Mouse (Mus musculus): ENCODE measurements around the gene Actl6b.
"Not testable (repeated sequence)": the region's sequence is repeated elsewhere in the genome, so short reads cannot be mapped to it uniquely, and the experiment has no call there.

The Actl6b gene

DNA sequence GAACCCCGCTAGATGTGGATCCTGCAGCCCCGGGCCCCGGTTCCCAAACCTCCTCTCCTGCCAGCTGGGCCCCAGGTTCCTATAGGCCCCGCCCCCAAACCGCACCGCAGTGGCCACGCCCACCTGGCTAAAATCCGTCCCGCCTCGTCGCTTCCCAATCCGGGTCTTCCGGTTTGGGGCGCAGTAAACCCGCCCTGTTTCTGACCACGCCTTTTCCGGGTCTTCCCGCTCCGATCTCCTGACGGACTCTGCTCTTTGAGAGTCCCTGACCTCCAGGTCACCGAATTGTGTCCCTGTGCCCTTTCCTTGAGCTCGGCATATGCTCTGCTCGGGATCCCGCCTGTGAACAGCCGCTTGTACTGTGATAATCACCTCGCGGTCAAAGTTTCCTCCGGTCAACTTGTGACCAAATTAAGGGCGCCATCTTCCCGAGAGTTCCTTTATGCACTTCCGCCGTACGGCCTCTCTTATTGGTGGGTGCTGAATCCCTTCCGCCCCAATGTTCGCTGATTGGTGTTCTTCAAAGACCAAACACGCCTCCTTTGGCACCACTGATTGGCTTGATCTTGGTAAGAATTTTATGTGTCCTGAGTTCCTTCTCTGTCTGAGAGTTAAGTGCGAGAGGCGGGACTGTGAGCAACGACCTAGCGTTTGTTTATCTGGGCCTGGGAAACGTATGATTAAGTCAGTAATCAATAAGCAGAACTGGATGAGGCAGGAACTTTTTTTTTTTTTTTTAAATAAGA is 47.5 kb downstream of the Actl6b start, which contains the start of gene Mospd3:
TSS of gene Mospd3 (minus strand) at position 440 of the 746 bp plus-strand sequence.
- DNase-seq (ENCODE audit: low spot score in 2 of 2), result peak; percentile 95 to 96

DNA sequence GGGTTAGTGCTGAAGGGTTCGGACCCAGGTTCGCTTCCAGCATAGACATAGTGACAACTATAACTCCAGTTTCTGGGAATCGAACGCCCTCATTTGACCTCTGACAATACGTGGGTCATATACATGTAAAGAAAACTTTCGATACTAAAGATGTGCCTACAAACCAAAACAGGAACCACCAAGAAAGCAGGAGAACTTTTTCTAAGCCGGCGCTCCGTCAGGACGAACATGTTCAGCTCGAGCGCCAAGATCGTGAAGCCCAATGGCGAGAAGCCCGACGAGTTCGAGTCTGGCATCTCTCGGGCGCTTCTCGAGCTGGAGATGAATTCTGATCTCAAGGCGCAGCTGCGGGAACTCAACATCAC is 48.0 kb downstream of the Actl6b start:
- DNase-seq (ENCODE audit: low spot score in 2 of 2), result no peak

DNA sequence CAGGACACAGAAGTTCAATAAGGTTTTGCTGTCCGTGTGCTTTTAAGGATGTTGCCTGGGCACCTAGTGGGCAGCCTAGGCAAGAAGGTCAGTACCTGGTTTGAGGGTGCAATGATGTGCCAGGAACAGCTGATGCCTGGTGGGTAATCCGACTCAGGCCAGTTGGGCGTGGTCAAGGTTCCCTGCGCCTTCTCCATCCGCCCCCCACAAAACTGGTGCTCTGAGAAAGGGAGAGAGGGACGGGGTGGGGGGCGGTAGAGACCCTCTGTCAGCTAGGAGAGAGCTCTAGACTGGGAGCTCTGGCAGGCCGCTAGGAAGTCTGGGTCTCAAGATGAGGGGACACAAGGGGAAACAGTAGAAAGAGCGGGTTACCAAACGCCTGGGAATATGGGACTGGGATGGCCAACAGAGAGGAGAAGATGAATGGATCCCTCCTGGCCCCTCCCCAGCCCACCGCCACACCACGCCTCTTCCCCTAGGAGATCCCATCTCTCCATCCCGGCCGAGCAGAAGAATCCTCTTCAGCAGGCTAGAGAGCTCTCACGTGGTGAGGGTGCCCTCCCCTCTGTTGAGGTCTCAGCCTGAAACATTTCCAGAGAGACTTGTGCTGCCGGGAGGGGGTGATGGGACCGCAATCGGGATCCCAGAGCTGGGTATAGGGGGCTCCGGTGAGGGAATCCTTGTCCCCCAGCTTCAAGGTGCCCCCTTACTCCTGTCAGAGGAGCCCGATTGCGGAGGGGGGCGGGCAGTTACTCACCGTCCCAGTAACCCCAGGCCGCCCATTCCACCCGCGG is 54.7 kb downstream of the Actl6b start:
- DNase-seq (ENCODE audit: low spot score in 2 of 2), result no peak

GRCm38 (mm10) chr5:137608654-137609190 is 55.4 kb downstream of the Actl6b start:
- no peak for DNase-seq (ENCODE audit: low spot score in 2 of 2)

- DNase-seq (ENCODE audit: low spot score in 2 of 2), result no peak
Measured at GRCm38 (mm10) chr5:137609292-137609691, 56.0 kb downstream of the Actl6b start.

DNA sequence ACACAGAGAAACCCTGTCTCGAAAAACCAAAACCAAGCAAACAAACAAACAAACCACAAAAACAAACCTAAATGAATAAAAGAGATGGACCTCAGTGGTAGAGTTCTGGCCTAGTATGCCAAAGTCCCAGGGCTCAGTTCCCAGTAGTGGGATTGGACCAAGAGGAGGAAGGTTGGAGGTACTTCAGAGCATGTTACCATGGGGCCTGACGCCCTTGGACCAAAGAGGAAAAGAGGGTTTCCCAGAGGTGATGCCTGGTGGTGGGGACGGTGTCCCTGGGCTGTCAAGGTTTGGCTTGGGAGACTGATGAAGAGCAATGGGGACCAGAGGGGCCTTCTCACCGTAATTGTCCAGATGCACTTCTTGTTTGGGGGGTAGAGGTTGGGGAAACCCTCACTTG is 56.7 kb downstream of the Actl6b start:
- DNase-seq (ENCODE audit: low spot score in 2 of 2), result no peak

GRCm38 (mm10) chr5:137610548-137611244 is 57.4 kb downstream of the Actl6b start:
- peak; percentile 25 to 62 for DNase-seq (ENCODE audit: low spot score in 2 of 2)

GRCm38 (mm10) chr5:137611245-137611602 is 57.9 kb downstream of the Actl6b start:
- peak; percentile 35 to 69 for DNase-seq (ENCODE audit: low spot score in 2 of 2)

DNA sequence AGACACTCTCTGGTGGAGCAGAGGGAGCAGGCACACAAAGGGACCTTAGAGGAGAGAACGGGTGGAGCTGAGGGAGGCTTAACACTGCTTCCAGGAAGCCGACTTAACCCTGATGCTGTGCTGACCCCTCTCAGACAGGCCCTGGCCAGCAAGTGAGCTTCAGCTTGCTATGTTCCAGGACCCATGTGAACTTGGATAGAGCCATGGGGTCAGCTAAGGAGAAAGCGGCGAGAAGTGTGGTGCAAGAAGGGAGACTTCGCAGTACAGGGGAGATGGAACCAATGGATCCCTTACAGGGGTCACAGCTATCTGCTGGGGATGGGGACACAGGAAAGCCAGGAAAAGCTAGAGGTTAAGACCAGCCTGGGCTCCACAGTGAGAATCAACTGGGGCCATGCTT is 59.8 kb downstream of the Actl6b start:
- DNase-seq (ENCODE audit: low spot score in 2 of 2), result peak in 1 of 2 experiments; percentile 26

GRCm38 (mm10) chr5:137613550-137613949 is 60.2 kb downstream of the Actl6b start, which contains the start of gene Pcolce:
Gene Pcolce, minus strand, starts transcription at chr5:137613784.
- DNase-seq (ENCODE audit: low spot score in 2 of 2), result peak; percentile 75 to 83

- DNase-seq (ENCODE audit: low spot score in 2 of 2), result not testable (repeated sequence)
Measured at GRCm38 (mm10) chr5:137614921-137615320, 61.6 kb downstream of the Actl6b start.

DNA sequence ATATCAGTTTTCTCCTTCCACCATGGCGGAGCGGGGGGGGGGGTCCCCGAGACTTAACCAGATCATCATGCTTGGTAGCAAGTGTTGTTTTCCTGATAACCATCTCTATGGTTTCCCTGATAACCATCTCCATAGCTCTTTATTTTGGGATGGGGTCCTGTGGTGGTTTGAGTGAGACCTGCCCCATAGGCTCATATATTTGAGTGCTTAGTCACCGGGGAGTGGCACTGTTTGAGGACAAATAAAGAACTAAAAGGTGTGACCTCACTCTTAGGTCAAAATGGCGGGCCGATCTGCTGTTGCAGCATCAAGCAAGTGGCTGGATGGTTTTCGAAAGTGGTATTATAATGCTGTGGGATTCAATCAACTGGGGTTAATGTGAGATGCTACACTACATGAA is 62.0 kb downstream of the Actl6b start:
- DNase-seq (ENCODE audit: low spot score in 2 of 2), result no peak

Data from urinary bladder, postnatal 36 days (tissue).